Mouse (Mus musculus) forebrain, embryonic 10.5 days (tissue): ENCODE results near the gene Urm1. TPM values are rescaled to one million over a fixed set of nuclear protein-coding genes. Genes with fewer than 3 reads are reported as not detected.
"Not testable (repeated sequence)": the region's sequence is repeated elsewhere in the genome, so short reads cannot be mapped to it uniquely, and the experiment has no call there.

Source experiments
- DNase-seq: peaks from one replicate; pipeline ENCODE4 v3.0.0-alpha.2; 2017; ENCODE audit warnings: low spot score; ENCODE audit errors: extremely low spot score
- H3K27ac ChIP-seq: fragments of 300-500 bp; sonication (generic); 2 replicates; pipeline ENCODE4 v1.5.1; 2016; ENCODE audit warnings: mild to moderate bottlenecking
- H3K27me3 ChIP-seq: fragments of 300-500 bp; sonication (generic); 2 replicates; pipeline ENCODE4 v1.6.1; 2016; ENCODE audit warnings: mild to moderate bottlenecking; ENCODE audit not compliant: poor library complexity, severe bottlenecking
- H3K36me3 ChIP-seq: fragments of 300-500 bp; sonication (generic); replicated peaks from 2 replicates; pipeline ENCODE4 v1.6.1; 2016; ENCODE audit warnings: mild to moderate bottlenecking, moderate library complexity
- H3K4me1 ChIP-seq: fragments of 300-500 bp; sonication (generic); 2 replicates; pipeline ENCODE4 v1.6.1; 2016
- H3K4me3 ChIP-seq: fragments of 300-500 bp; sonication (generic); 2 replicates; pipeline ENCODE4 v1.5.1; 2016; ENCODE audit warnings: mild to moderate bottlenecking, moderate library complexity
- H3K9me3 ChIP-seq: fragments of 300-500 bp; sonication (generic); 2 replicates; pipeline ENCODE4 v1.6.1; 2016; ENCODE audit warnings: mild to moderate bottlenecking, moderate library complexity
- WGBS: fragments of 180-500 bp; shearing (Covaris S2); methylation state at CpG from one replicate; pipeline ENCODE4 v1.1.7; 2016; 5-methylcytosine and 5-hydroxymethylcytosine counted together
- polyA plus RNA-seq: library from polyadenylated mRNA; unstranded; fragments of >200 nt; fragmentation: Nextera tagmentation; extraction: Ambion mirVana; gene quantifications from 2 replicates; pipeline ENCODE4 v1.2.1, GENCODE M21; 2016

The Urm1 gene
- polyA plus RNA-seq: 15.9 and 17.4 TPM in 2 replicates

GRCm38 (mm10) chr2:29820025-29820817 is at the start of gene Urm1:
Gene Urm1 (plus strand): TSS chr2:29820075.
- peak within 1 kb of the TSS; percentile 86 for H3K27ac ChIP-seq
- peaks cover 38% of the 10 kb centered on the region for H3K4me1 ChIP-seq
- peaks cover 10% of the 10 kb centered on the region for H3K36me3 ChIP-seq
- no peaks in the 10 kb centered on the region for H3K9me3 ChIP-seq
- H3K27me3 ChIP-seq: peaks cover 62% of the 10 kb centered on the region
- H3K4me3 ChIP-seq: peak within 1 kb of the TSS; percentile 47
- 1% methylated on average over 35 of the region's 35 CpGs for WGBS
- DNase-seq: peak; percentile 93

- H3K36me3 ChIP-seq: peaks cover 21% of the 10 kb centered on the region
- DNase-seq: no peak
- no peak overlapping the region for H3K4me3 ChIP-seq
- H3K4me1 ChIP-seq: no peaks in the 10 kb centered on the region
- H3K27ac ChIP-seq: no peak overlapping the region
- H3K27me3 ChIP-seq: 0 out of 2 replicates have a peak, but pooled peaks cover 4% of the 10 kb centered on the region
- H3K9me3 ChIP-seq: no peaks in the 10 kb centered on the region
These were observed 49.7 kb upstream of the Urm1 start for GRCm38 (mm10) chr2:29770162-29770561.

- H3K4me1 ChIP-seq: no peaks in the 10 kb centered on the region
- H3K27me3 ChIP-seq: no peaks in the 10 kb centered on the region
- H3K27ac ChIP-seq: no peak overlapping the region
- 86% methylated on average over 8 of the region's 8 CpGs for WGBS
- DNase-seq: no peak
- peaks cover 35% of the 10 kb centered on the region for H3K36me3 ChIP-seq
- H3K9me3 ChIP-seq: no peaks in the 10 kb centered on the region
- no peak overlapping the region for H3K4me3 ChIP-seq
These were observed 48.0 kb upstream of the Urm1 start for GRCm38 (mm10) chr2:29771611-29772461.

GRCm38 (mm10) chr2:29773323-29773722 is 46.6 kb upstream of the Urm1 start:
- Histone ChIP-seq H3K27ac (no peak overlapping the region), H3K4me1 (no peaks in the 10 kb centered on the region), H3K36me3 (peaks cover 49% of the 10 kb centered on the region), H3K27me3 (no peaks in the 10 kb centered on the region), H3K9me3 (no peaks in the 10 kb centered on the region), H3K4me3 (no peak overlapping the region)
- no peak for DNase-seq
- WGBS: 96% methylated on average over 4 of the region's 4 CpGs

- not testable (repeated sequence) for H3K27ac ChIP-seq, H3K4me3 ChIP-seq, H3K27me3 ChIP-seq, DNase-seq, H3K4me1 ChIP-seq
- peaks cover 12% of the 10 kb centered on the region for H3K9me3 ChIP-seq
- 96% methylated on average over 2 of the region's 2 CpGs for WGBS
- H3K36me3 ChIP-seq: peaks cover 99% of the 10 kb centered on the region
These were observed 38.6 kb upstream of the Urm1 start for GRCm38 (mm10) chr2:29781256-29781655.

GRCm38 (mm10) chr2:29784290-29784689 is 35.6 kb upstream of the Urm1 start:
- peaks cover 72% of the 10 kb centered on the region for H3K36me3 ChIP-seq
- WGBS: 75% methylated on average over 4 of the region's 4 CpGs
- H3K27ac ChIP-seq: no peak overlapping the region
- peaks cover 12% of the 10 kb centered on the region for H3K9me3 ChIP-seq
- H3K4me1 ChIP-seq: peaks cover 20% of the 10 kb centered on the region
- no peaks in the 10 kb centered on the region for H3K27me3 ChIP-seq
- no peak for DNase-seq
- H3K4me3 ChIP-seq: no peak overlapping the region

- DNase-seq: peak; percentile 88
- WGBS: 2% methylated on average over 31 of the region's 31 CpGs
- Histone ChIP-seq H3K36me3 (peaks cover 69% of the 10 kb centered on the region), H3K4me3 (peak within 1 kb of the TSS; percentile 88), H3K27me3 (no peaks in the 10 kb centered on the region), H3K27ac (peak within 1 kb of the TSS; percentile 88), H3K4me1 (peaks cover 20% of the 10 kb centered on the region), H3K9me3 (peaks cover 1% of the 10 kb centered on the region; the same call in 1 of the 2 replicates)
These were observed 32.6 kb upstream of the Urm1 start, which contains the start of gene Coq4 for GRCm38 (mm10) chr2:29787104-29787917. Gene Coq4 (plus strand): TSS chr2:29787493.

- H3K4me3 ChIP-seq: peak within 1 kb of the TSS; percentile 88
- H3K4me1 ChIP-seq: peaks cover 20% of the 10 kb centered on the region
- under 1% methylated on average over 45 of the region's 45 CpGs for WGBS
- H3K9me3 ChIP-seq: no peaks in the 10 kb centered on the region
- H3K36me3 ChIP-seq: peaks cover 69% of the 10 kb centered on the region
- H3K27me3 ChIP-seq: no peaks in the 10 kb centered on the region
- H3K27ac ChIP-seq: peak within 1 kb of the TSS; percentile 88
- peak; percentile 78 for DNase-seq
These were observed 31.8 kb upstream of the Urm1 start, which contains the start of gene Trub2 for GRCm38 (mm10) chr2:29787937-29788681. Gene Trub2 (minus strand): TSS chr2:29788502.

GRCm38 (mm10) chr2:29792772-29793487 is 26.9 kb upstream of the Urm1 start:
- H3K9me3 ChIP-seq: no peaks in the 10 kb centered on the region
- 94% methylated on average over 2 of the region's 2 CpGs for WGBS
- peaks cover 69% of the 10 kb centered on the region for H3K36me3 ChIP-seq

GRCm38 (mm10) chr2:29802075-29802826 is 17.6 kb upstream of the Urm1 start, which contains the start of gene Slc27a4:
Gene Slc27a4 (plus strand): TSS chr2:29802634.
- Histone ChIP-seq H3K36me3 (peaks cover 30% of the 10 kb centered on the region), H3K9me3 (no peaks in the 10 kb centered on the region), H3K4me3 (peak within 1 kb of the TSS; percentile 93), H3K27ac (peak within 1 kb of the TSS; percentile 87), H3K27me3 (peaks cover 26% of the 10 kb centered on the region), H3K4me1 (peaks cover 18% of the 10 kb centered on the region)
- 7% methylated on average over 26 of the region's 28 CpGs for WGBS
- DNase-seq: peak; percentile 93

More at GRCm38 (mm10) chr2:29792772-29793487, 26.9 kb upstream of the Urm1 start:
- Histone ChIP-seq H3K27ac (no peak overlapping the region), H3K27me3 (no peaks in the 10 kb centered on the region), H3K4me3 (no peak overlapping the region), H3K4me1 (peaks cover 17% of the 10 kb centered on the region)
- DNase-seq: no peak

- Histone ChIP-seq H3K4me1 (peaks cover 18% of the 10 kb centered on the region), H3K4me3 (peak overlapping the region; percentile 93), H3K27ac (peak overlapping the region; percentile 87), H3K9me3 (no peaks in the 10 kb centered on the region), H3K36me3 (peaks cover 33% of the 10 kb centered on the region), H3K27me3 (peaks cover 26% of the 10 kb centered on the region)
- no peak for DNase-seq
- WGBS: 0% methylated on average over 38 of the region's 39 CpGs
These were observed 17.1 kb upstream of the Urm1 start for GRCm38 (mm10) chr2:29802827-29803201.
